Comparison of ENCODE assay signal across 15 mouse cellular contexts in the genomic region with DNA sequence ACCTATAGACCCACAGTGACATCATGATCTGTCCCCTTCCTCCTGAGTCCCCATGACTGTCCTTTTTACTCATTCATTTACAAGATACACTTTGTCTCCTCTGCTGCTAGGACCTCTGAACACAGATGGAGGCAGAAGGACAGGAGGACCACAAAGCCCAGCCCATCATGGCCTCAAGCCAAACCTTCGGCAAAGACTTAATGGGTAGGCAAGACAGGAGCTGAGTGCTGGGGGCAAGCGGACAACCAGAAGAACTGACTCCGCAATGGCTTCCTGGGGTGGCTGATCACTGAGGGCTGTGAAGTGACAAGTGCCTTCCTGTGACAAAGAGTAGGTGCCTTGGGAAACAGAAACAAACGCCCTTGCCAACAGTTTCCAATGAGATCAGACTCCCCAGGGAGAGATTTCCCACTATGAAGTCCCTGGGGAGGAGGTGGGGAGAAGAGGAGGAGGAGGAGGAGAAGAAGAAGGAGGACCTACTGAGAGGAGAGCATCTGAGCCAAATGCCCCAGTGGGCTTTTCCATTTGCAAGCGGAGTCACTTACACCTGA.
DNase-seq lines count a peak whose midpoint lies in the region; ATAC-seq and TF ChIP-seq lines count a peak whose summit lies in the region.
"Had no signal": no experiment of that assay in that cellular context is flagged by ENCODE, and none has a peak within 500 bp of the region (broad histone marks: within the 10 kb centered on the region; RNA-seq: fewer than 3 reads in every experiment).

No protein-coding gene starts in this region.

- H3K9me3 ChIP-seq in heart, embryonic 14.5 days (ENCODE audit: control insufficient read depth, low read length): no peaks in the 10 kb centered on the region
- H3K9me3 ChIP-seq in kidney, embryonic 15.5 days (replicated peaks): no peaks in the 10 kb centered on the region
- H3K9me3 ChIP-seq: embryonic facial prominence, embryonic 13.5 days; forebrain, embryonic 13.5 days had no signal

- 0 out of 2 replicates have a peak, but pooled peaks cover 7% of the 10 kb centered on the region for H3K4me1 ChIP-seq in kidney, adult 2 months (ENCODE audit: control insufficient read depth, insufficient read depth, low read length)
- peaks cover 68 to 82% of the 10 kb centered on the region in 2 experiments for H3K4me1 ChIP-seq in heart, embryonic 14.5 days (ENCODE audit: control insufficient read depth in 2 of 2, insufficient read depth in 2 of 2, low read length in 2 of 2)
- H3K4me1 ChIP-seq in kidney, embryonic 15.5 days: peaks cover 62% of the 10 kb centered on the region

- 0 out of 2 replicates have a peak overlapping the region, but pooled peaks have one; percentile 1 for H3K27ac ChIP-seq in kidney, adult 2 months (ENCODE audit: insufficient read depth, low read depth, low read length)
- peak overlapping the region; percentile 56 to 74 for H3K27ac ChIP-seq in heart, embryonic 14.5 days (replicated peaks in 1 of 2; ENCODE audit: control insufficient read depth in 1 of 2, insufficient read depth in 1 of 2, low read depth in 2 of 2, low read length in 2 of 2)
- peak overlapping the region; percentile 66; the same call in 1 of the 2 replicates for H3K27ac ChIP-seq in kidney, embryonic 15.5 days
- H3K27ac ChIP-seq: forebrain, embryonic 13.5 days had no signal

- no peak for TF ChIP-seq POLR2A in kidney, adult 2 months (IDR thresholded peaks at IDR 0.05; ENCODE audit: low read depth, low read length)

- H3K4me3 ChIP-seq in kidney, adult 2 months (ENCODE audit: insufficient read depth, low read depth, low read length): no peak overlapping the region
- H3K4me3 ChIP-seq in heart, embryonic 14.5 days (ENCODE audit: control insufficient read depth in 1 of 2, insufficient read depth in 1 of 2, low read depth in 1 of 2, low read length in 2 of 2): no peak overlapping the region
- H3K4me3 ChIP-seq in kidney, embryonic 15.5 days (replicated peaks): no peak overlapping the region
- H3K4me3 ChIP-seq: embryonic facial prominence, embryonic 13.5 days; forebrain, embryonic 13.5 days had no signal

- ATAC-seq in heart, embryonic 14.5 days (ENCODE audit: insufficient number of reproducible peaks, insufficient read depth, low FRiP score, low read depth): no peak
- ATAC-seq in kidney, embryonic 15.5 days (replicated peaks; ENCODE audit: low FRiP score): peak; percentile 22; the same call in 1 of the 2 replicates
- ATAC-seq: forebrain, embryonic 13.5 days; hindbrain, embryonic 16.5 days had no signal

- 51% methylated on average over 5 of the region's 5 CpGs for WGBS in kidney, adult 2 months
- 30% methylated on average over 5 of the region's 5 CpGs for WGBS in heart, embryonic 14.5 days
- 51% methylated on average over 5 of the region's 5 CpGs for WGBS in kidney, embryonic 15.5 days

- H3K27me3 ChIP-seq in kidney, adult 2 months (replicated peaks; ENCODE audit: control insufficient read depth, insufficient read depth, low read length): no peaks in the 10 kb centered on the region
- H3K27me3 ChIP-seq in heart, embryonic 14.5 days (ENCODE audit: control insufficient read depth, insufficient read depth, low read length): no peaks in the 10 kb centered on the region
- no peaks in the 10 kb centered on the region for H3K27me3 ChIP-seq in kidney, embryonic 15.5 days
- H3K27me3 ChIP-seq: embryonic facial prominence, embryonic 13.5 days; forebrain, embryonic 13.5 days had no signal

- no peak for TF ChIP-seq CTCF in kidney, adult 2 months (conservative IDR thresholded peaks at IDR 0.05; ENCODE audit: insufficient read depth, insufficient read length, low read depth, low read length)

- H3K9ac ChIP-seq in heart, embryonic 14.5 days (ENCODE audit: low read length): no peak overlapping the region
- no peak overlapping the region for H3K9ac ChIP-seq in kidney, embryonic 15.5 days
- H3K9ac ChIP-seq: embryonic facial prominence, embryonic 13.5 days; forebrain, embryonic 13.5 days had no signal

- no peak overlapping the region for H3K4me2 ChIP-seq in heart, embryonic 14.5 days (ENCODE audit: low read length)
- no peak overlapping the region for H3K4me2 ChIP-seq in kidney, embryonic 15.5 days
- H3K4me2 ChIP-seq: embryonic facial prominence, embryonic 13.5 days; forebrain, embryonic 13.5 days had no signal

- H3K36me3 ChIP-seq in kidney, adult 2 months (ENCODE audit: control insufficient read depth, insufficient read depth, low read length): no peaks in the 10 kb centered on the region
- peaks cover 10% of the 10 kb centered on the region for H3K36me3 ChIP-seq in heart, embryonic 14.5 days (ENCODE audit: control insufficient read depth, insufficient read depth, low read length)
- peaks cover 5% of the 10 kb centered on the region; the same call in 1 of the 2 replicates for H3K36me3 ChIP-seq in kidney, embryonic 15.5 days

- peak; percentile 68 for DNase-seq in kidney, adult 2 months
- no peak for DNase-seq in kidney, adult 18-20 months
- DNase-seq in lung, postnatal 10 days: peak; percentile 53
- no peak for DNase-seq in right cerebral cortex, postnatal 36 days (ENCODE audit: low spot score in 2 of 2)
- DNase-seq in urinary bladder, postnatal 25 days (ENCODE audit: low spot score): no peak
- DNase-seq: cerebellum, adult 9-11 months; gastrocnemius, postnatal 36 days; layer of hippocampus, adult 9-11 months; right cerebral cortex, postnatal 14 days; thymus, postnatal 4 days had no signal

Comparison
In these comparisons a context has a peak if more than half of its experiments do, and no peak if none do; other contexts are left out.
1. DNase-seq: peak in kidney, adult 2 months (single experiment) and lung, postnatal 10 days (single experiment); none in kidney, adult 18-20 months (single experiment), right cerebral cortex, postnatal 36 days (0 of 2) and urinary bladder, postnatal 25 days (single experiment).
2. H3K27ac ChIP-seq: peak in every context shown above with its lines; median percentile 66 in kidney, embryonic 15.5 days; 65 in heart, embryonic 14.5 days; 1 in kidney, adult 2 months.